Mouse (Mus musculus) ES-Bruce4 (cell line): ENCODE data around the gene Slc16a6.

Experiments
- CTCF ChIP-seq: IDR thresholded peaks from one replicate; pipeline ENCODE4 v1.8.1; 2011; ENCODE audit warnings: low read depth, low read length
- EP300 ChIP-seq: IDR thresholded peaks from 2 replicates; pipeline ENCODE4 v1.6.1; 2011; ENCODE audit warnings: low read depth, low read length; ENCODE audit not compliant: insufficient read depth
- POLR2A ChIP-seq: IDR thresholded peaks from one replicate; pipeline ENCODE4 v1.8.1; 2011; ENCODE audit warnings: low read length; ENCODE audit not compliant: insufficient read depth

GRCm38 (mm10) chr11:109444600-109444999 is 28.8 kb downstream of the Slc16a6 start:
- TF ChIP-seq CTCF: peak; percentile 74
- TF ChIP-seq POLR2A: no peak
- no peak for TF ChIP-seq EP300
